Mouse (Mus musculus) lung, postnatal 0 days (tissue): ENCODE results near the gene Spib. TPM values are rescaled to one million over a fixed set of nuclear protein-coding genes. Genes with fewer than 3 reads are reported as not detected.

ENCODE experiments used
- ATAC-seq: fragments of 200-750 bp; cut with Nextera tagmentation; 2 replicates; pipeline ENCODE4 v1.8.0; 2017; ENCODE audit warnings: moderate library complexity
- DNase-seq: peaks from one replicate; pipeline ENCODE4 v3.0.0-alpha.2; 2016; ENCODE audit warnings: low spot score
- H3K27ac ChIP-seq: fragments of 300-500 bp; sonication (generic); 2 replicates; pipeline ENCODE4 v1.5.1; 2014; ENCODE audit warnings: antibody characterized with exemption, mild to moderate bottlenecking, low read length, mixed read lengths
- H3K27me3 ChIP-seq: fragments of 300-500 bp; sonication (generic); replicated peaks from 2 replicates; pipeline ENCODE4 v1.6.1; 2014; ENCODE audit warnings: low read length, mixed read lengths; ENCODE audit not compliant: insufficient read depth
- H3K36me3 ChIP-seq: fragments of 300-500 bp; sonication (generic); 2 replicates; pipeline ENCODE4 v1.6.1; 2014; ENCODE audit warnings: low read length, mixed read lengths; ENCODE audit not compliant: insufficient read depth
- H3K4me1 ChIP-seq: fragments of 300-500 bp; sonication (generic); 2 replicates; pipeline ENCODE4 v1.6.1; 2014; ENCODE audit warnings: antibody characterized with exemption, low read depth, low read length, mixed read lengths; ENCODE audit not compliant: insufficient read depth
- H3K4me2 ChIP-seq: fragments of 300-500 bp; sonication (generic); replicated peaks from 2 replicates; pipeline ENCODE4 v1.6.1; 2014; ENCODE audit warnings: low read depth, mild to moderate bottlenecking, low read length, moderate library complexity, mixed read lengths
- H3K4me3 ChIP-seq: fragments of 300-500 bp; sonication (generic); 2 replicates; pipeline ENCODE4 v1.5.1; 2014; ENCODE audit warnings: low read depth, low read length
- H3K9ac ChIP-seq: fragments of 300-500 bp; sonication (generic); replicated peaks from 2 replicates; pipeline ENCODE4 v1.6.1; 2014; ENCODE audit warnings: low read depth, mild to moderate bottlenecking
- H3K9me3 ChIP-seq: fragments of 300-500 bp; sonication (generic); 2 replicates; pipeline ENCODE4 v1.6.1; 2016; ENCODE audit warnings: low read length, mixed read lengths
- CTCF ChIP-seq: IDR thresholded peaks from 2 replicates; pipeline ENCODE4 v1.5.1; 2016; ENCODE audit warnings: antibody characterized with exemption, mild to moderate bottlenecking
- EP300 ChIP-seq: IDR thresholded peaks from 2 replicates; pipeline ENCODE4 v1.6.1; 2016; ENCODE audit warnings: antibody characterized with exemption, mild to moderate bottlenecking, control low read depth
- WGBS: fragments of 180-500 bp; shearing (Covaris S2); extraction: QIAGEN DNeasy Blood & Tissue Kit; methylation state at CpG from one replicate; pipeline ENCODE4 v1.1.7; 2014; 5-methylcytosine and 5-hydroxymethylcytosine counted together
- polyA plus RNA-seq: library from polyadenylated mRNA; unstranded; fragments of >200 nt; fragmentation: Nextera tagmentation; extraction: Ambion mirVana; gene quantifications from 2 replicates; pipeline ENCODE4 v1.2.1, GENCODE M21; 2015

Spib gene
- polyA plus RNA-seq, 1 experiment from 2014 or later, result 0.72 TPM

GRCm38 (mm10) chr7:44530507-44530906 is 1.4 kb downstream of the Spib start:
- no peak for TF ChIP-seq EP300
- no peak for TF ChIP-seq CTCF
- no peaks in the 10 kb centered on the region for H3K27me3 ChIP-seq
- H3K27ac ChIP-seq, result no peak overlapping the region
- H3K4me1 ChIP-seq, result no peaks in the 10 kb centered on the region
- DNase-seq (no peak), ATAC-seq (no peak)
- no peaks in the 10 kb centered on the region for H3K9me3 ChIP-seq
- no peak overlapping the region for H3K4me3 ChIP-seq
- 75% methylated on average over 3 of the region's 3 CpGs for WGBS
- H3K4me2 ChIP-seq, result no peak overlapping the region
- no peaks in the 10 kb centered on the region for H3K36me3 ChIP-seq
- no peak overlapping the region for H3K9ac ChIP-seq

- no peaks in the 10 kb centered on the region for H3K9me3 ChIP-seq
- no peak overlapping the region for H3K27ac ChIP-seq
- H3K27me3 ChIP-seq, result 0 out of 2 replicates have a peak, but pooled peaks cover 3% of the 10 kb centered on the region
- ATAC-seq (no peak), DNase-seq (no peak)
- no peak overlapping the region for H3K4me3 ChIP-seq
- 64% methylated on average over 5 of the region's 5 CpGs for WGBS
- no peak overlapping the region for H3K4me2 ChIP-seq
- H3K9ac ChIP-seq, result no peak overlapping the region
- TF ChIP-seq EP300, result no peak
- no peak for TF ChIP-seq CTCF
- no peaks in the 10 kb centered on the region for H3K36me3 ChIP-seq
- H3K4me1 ChIP-seq, result no peaks in the 10 kb centered on the region
Measured at GRCm38 (mm10) chr7:44529518-44529917, 2.4 kb downstream of the Spib start.

GRCm38 (mm10) chr7:44527483-44528398 is 4.1 kb downstream of the Spib start:
- TF ChIP-seq CTCF (peak; percentile 86), EP300 (no peak)
- no peaks in the 10 kb centered on the region for H3K36me3 ChIP-seq
- 5% methylated on average over 40 of the region's 40 CpGs for WGBS
- no peaks in the 10 kb centered on the region for H3K4me1 ChIP-seq
- H3K4me2 ChIP-seq, result peak overlapping the region; percentile 66
- H3K9ac ChIP-seq, result 0 out of 2 replicates have a peak overlapping the region, but pooled peaks have one; percentile 26
- H3K27me3 ChIP-seq, result 0 out of 2 replicates have a peak, but pooled peaks cover 4% of the 10 kb centered on the region
- ATAC-seq (peak; percentile 79), DNase-seq (peak; percentile 90)
- peak overlapping the region; percentile 31 for H3K4me3 ChIP-seq
- no peaks in the 10 kb centered on the region for H3K9me3 ChIP-seq
- peak overlapping the region; percentile 81 for H3K27ac ChIP-seq

GRCm38 (mm10) chr7:44526414-44527154 is 5.3 kb downstream of the Spib start:
- no peak overlapping the region for H3K9ac ChIP-seq
- H3K9me3 ChIP-seq, result no peaks in the 10 kb centered on the region
- ATAC-seq, result no peak

GRCm38 (mm10) chr7:44525126-44525832 is 6.6 kb downstream of the Spib start:
- peak overlapping the region; percentile 34; the same call in 1 of the 2 replicates for H3K9ac ChIP-seq
- H3K4me2 ChIP-seq, result peak overlapping the region; percentile 51
- 0 out of 2 replicates have a peak, but pooled peaks cover 3% of the 10 kb centered on the region for H3K4me1 ChIP-seq
- peak overlapping the region; percentile 77 for H3K27ac ChIP-seq
- H3K27me3 ChIP-seq, result 0 out of 2 replicates have a peak, but pooled peaks cover 12% of the 10 kb centered on the region
- ATAC-seq (peak; percentile 79), DNase-seq (peak; percentile 93)
- 7% methylated on average over 19 of the region's 22 CpGs for WGBS
- H3K9me3 ChIP-seq, result no peaks in the 10 kb centered on the region
- TF ChIP-seq CTCF (no peak), EP300 (no peak)
- H3K4me3 ChIP-seq, result peak overlapping the region; percentile 16
- H3K36me3 ChIP-seq, result no peaks in the 10 kb centered on the region

More at GRCm38 (mm10) chr7:44526414-44527154, 5.3 kb downstream of the Spib start:
- DNase-seq, result no peak
- Histone ChIP-seq H3K4me1 (0 out of 2 replicates have a peak, but pooled peaks cover under 1% of the 10 kb centered on the region), H3K27ac (no peak overlapping the region), H3K36me3 (no peaks in the 10 kb centered on the region), H3K4me2 (no peak overlapping the region), H3K27me3 (0 out of 2 replicates have a peak, but pooled peaks cover 10% of the 10 kb centered on the region), H3K4me3 (no peak overlapping the region)
- TF ChIP-seq CTCF, result no peak
- TF ChIP-seq EP300, result no peak
- WGBS, result 78% methylated on average over 14 of the region's 14 CpGs
